Mouse (Mus musculus) heart, embryonic 14.5 days (tissue): ENCODE measurements around the gene Topbp1. TPM values are rescaled to one million over a fixed set of nuclear protein-coding genes. Genes with fewer than 3 reads are reported as not detected.

Experiments
- ATAC-seq: fragments of 200-750 bp; cut with Nextera tagmentation; 2 replicates; pipeline ENCODE4 v1.8.0; 2017; ENCODE audit warnings: low read depth, moderate TSS enrichment; ENCODE audit not compliant: insufficient number of reproducible peaks, insufficient read depth, low FRiP score
- H3K27ac ChIP-seq, 2 experiments: fragments of 200-500 bp in 1 of 2; fragments of 300-500 bp in 1 of 2; sonication (generic) in 1 of 2; replicated peaks in 1 of 2; 2 replicates each; pipeline ENCODE4 v1.5.1; 2012 to 2014; ENCODE audit warnings: low read depth in 2 of 2, low read length in 2 of 2, control low read depth in 1 of 2, mild to moderate bottlenecking in 1 of 2, mixed read lengths in 1 of 2; ENCODE audit not compliant: control insufficient read depth in 1 of 2, insufficient read depth in 1 of 2
- H3K27me3 ChIP-seq: fragments of 300-500 bp; sonication (generic); 2 replicates; pipeline ENCODE4 v1.6.1; 2014; ENCODE audit warnings: mild to moderate bottlenecking, low read length, control low read depth; ENCODE audit not compliant: control insufficient read depth, insufficient read depth
- H3K36me3 ChIP-seq: fragments of 300-500 bp; sonication (generic); 2 replicates; pipeline ENCODE4 v1.6.1; 2014; ENCODE audit warnings: mild to moderate bottlenecking, control low read depth, low read length, mixed read lengths; ENCODE audit not compliant: control insufficient read depth, insufficient read depth
- H3K4me1 ChIP-seq, 2 experiments: fragments of 200-500 bp in 1 of 2; fragments of 300-500 bp in 1 of 2; sonication (generic) in 1 of 2; 2 replicates each; pipeline ENCODE4 v1.6.1; 2012 to 2014; ENCODE audit warnings: low read length in 2 of 2, control low read depth in 1 of 2, mixed read lengths in 1 of 2; ENCODE audit not compliant: control insufficient read depth in 2 of 2, insufficient read depth in 2 of 2
- H3K4me2 ChIP-seq: fragments of 300-500 bp; sonication (generic); 2 replicates; pipeline ENCODE4 v1.6.1; 2014; ENCODE audit warnings: mild to moderate bottlenecking, low read length
- H3K4me3 ChIP-seq, 2 experiments: fragments of 200-500 bp in 1 of 2; fragments of 300-500 bp in 1 of 2; sonication (generic) in 1 of 2; 2 replicates each; pipeline ENCODE4 v1.5.1; 2012 to 2014; ENCODE audit warnings: low read length in 2 of 2, mild to moderate bottlenecking in 2 of 2, control low read depth in 1 of 2, low read depth in 1 of 2, moderate library complexity in 1 of 2; ENCODE audit not compliant: control insufficient read depth in 1 of 2, insufficient read depth in 1 of 2
- H3K9ac ChIP-seq: fragments of 300-500 bp; sonication (generic); 2 replicates; pipeline ENCODE4 v1.6.1; 2014; ENCODE audit warnings: mild to moderate bottlenecking, low read length
- H3K9me3 ChIP-seq: fragments of 300-500 bp; sonication (generic); 2 replicates; pipeline ENCODE4 v1.6.1; 2016; ENCODE audit warnings: low read length, control low read depth; ENCODE audit not compliant: control insufficient read depth
- WGBS: fragments of 180-500 bp; shearing (Covaris S2); extraction: QIAGEN DNeasy Blood & Tissue Kit; methylation state at CpG from one replicate; pipeline ENCODE4 v1.1.7; 2014; 5-methylcytosine and 5-hydroxymethylcytosine counted together
- polyA plus RNA-seq: library from polyadenylated mRNA; unstranded; fragments of >200 nt; fragmentation: Nextera tagmentation; extraction: Ambion mirVana; gene quantifications from 2 replicates; pipeline ENCODE4 v1.2.1, GENCODE M21; 2014

The Topbp1 gene
- polyA plus RNA-seq, 1 experiment from 2014 or later = 42.9 TPM

- H3K4me1 ChIP-seq = no peaks in the 10 kb centered on the region; a peak in 2 of 4 replicates
- ATAC-seq = no peak
- no peak overlapping the region for H3K4me2 ChIP-seq
- no peak overlapping the region for H3K4me3 ChIP-seq
- H3K36me3 ChIP-seq = peaks cover 74% of the 10 kb centered on the region
- WGBS = 82% methylated on average over 6 of the region's 6 CpGs
- no peak overlapping the region for H3K9ac ChIP-seq
- H3K9me3 ChIP-seq = no peaks in the 10 kb centered on the region
- no peaks in the 10 kb centered on the region for H3K27me3 ChIP-seq
- H3K27ac ChIP-seq = no peak overlapping the region
These were observed 4.8 kb downstream of the Topbp1 start for GRCm38 (mm10) chr9:103309832-103310231.

GRCm38 (mm10) chr9:103324678-103325077 is 19.7 kb downstream of the Topbp1 start:
- H3K36me3 ChIP-seq = peaks cover 95% of the 10 kb centered on the region
- no peaks in the 10 kb centered on the region for H3K9me3 ChIP-seq
- 85% methylated on average over 1 of the region's 2 CpGs for WGBS
- no peak overlapping the region for H3K9ac ChIP-seq
- no peak overlapping the region for H3K4me2 ChIP-seq
- no peak overlapping the region for H3K27ac ChIP-seq
- H3K27me3 ChIP-seq = no peaks in the 10 kb centered on the region
- H3K4me1 ChIP-seq = peaks cover 3 to 11% of the 10 kb centered on the region in 2 experiments; a peak in 3 of 4 replicates
- ATAC-seq = no peak
- no peak overlapping the region for H3K4me3 ChIP-seq

- WGBS = 37% methylated on average over 9 of the region's 9 CpGs
- H3K9ac ChIP-seq = no peak overlapping the region
- no peaks in the 10 kb centered on the region for H3K9me3 ChIP-seq
- ATAC-seq = peak; percentile 61
- no peak overlapping the region for H3K4me3 ChIP-seq
- peaks cover 95% of the 10 kb centered on the region for H3K36me3 ChIP-seq
- H3K27me3 ChIP-seq = no peaks in the 10 kb centered on the region
- no peak overlapping the region; the same call in 1 of the 2 replicates for H3K4me2 ChIP-seq
- H3K4me1 ChIP-seq = peaks cover 3 to 11% of the 10 kb centered on the region in 2 experiments; a peak in 3 of 4 replicates
- peak overlapping the region in 1 of 2 experiments; percentile 65; a peak in 3 of 4 replicates for H3K27ac ChIP-seq
These were observed 21.4 kb downstream of the Topbp1 start for GRCm38 (mm10) chr9:103326449-103326848.

GRCm38 (mm10) chr9:103332663-103333062 is 27.6 kb downstream of the Topbp1 start:
- WGBS = 73% methylated on average over 6 of the region's 6 CpGs
- Histone ChIP-seq H3K9ac (no peak overlapping the region), H3K4me1 (peaks cover 0 to 8% of the 10 kb centered on the region in 2 experiments; a peak in 2 of 4 replicates), H3K4me2 (no peak overlapping the region), H3K36me3 (peaks cover 99% of the 10 kb centered on the region), H3K27ac (peak overlapping the region; percentile 8 to 17; a peak in 2 of 4 replicates), H3K27me3 (no peaks in the 10 kb centered on the region), H3K4me3 (no peak overlapping the region), H3K9me3 (no peaks in the 10 kb centered on the region)
- no peak for ATAC-seq

- Histone ChIP-seq H3K4me3 (no peak overlapping the region), H3K4me2 (no peak overlapping the region)
These were observed 31.9 kb downstream of the Topbp1 start for GRCm38 (mm10) chr9:103336912-103337311.

GRCm38 (mm10) chr9:103347045-103347444 is 42.0 kb downstream of the Topbp1 start:
- Histone ChIP-seq H3K9me3 (no peaks in the 10 kb centered on the region), H3K27ac (no peak overlapping the region), H3K4me1 (no peaks in the 10 kb centered on the region; a peak in 1 of 4 replicates), H3K9ac (no peak overlapping the region), H3K27me3 (no peaks in the 10 kb centered on the region), H3K4me2 (no peak overlapping the region), H3K36me3 (peaks cover 90% of the 10 kb centered on the region), H3K4me3 (no peak overlapping the region)
- 88% methylated on average over 4 of the region's 4 CpGs for WGBS
- no peak for ATAC-seq

More at GRCm38 (mm10) chr9:103336912-103337311, 31.9 kb downstream of the Topbp1 start:
- Histone ChIP-seq H3K36me3 (peaks cover 97% of the 10 kb centered on the region), H3K9ac (no peak overlapping the region), H3K27ac (no peak overlapping the region), H3K27me3 (no peaks in the 10 kb centered on the region), H3K4me1 (peaks cover 0 to 8% of the 10 kb centered on the region in 2 experiments; a peak in 2 of 4 replicates), H3K9me3 (no peaks in the 10 kb centered on the region)
- no peak for ATAC-seq

GRCm38 (mm10) chr9:103347996-103348490 is 43.0 kb downstream of the Topbp1 start:
- no peak for ATAC-seq

GRCm38 (mm10) chr9:103348791-103349190 is 43.8 kb downstream of the Topbp1 start:
- Histone ChIP-seq H3K4me2 (no peak overlapping the region), H3K4me3 (no peak overlapping the region), H3K27me3 (no peaks in the 10 kb centered on the region), H3K27ac (no peak overlapping the region), H3K9me3 (no peaks in the 10 kb centered on the region), H3K4me1 (no peaks in the 10 kb centered on the region; a peak in 1 of 4 replicates), H3K9ac (no peak overlapping the region), H3K36me3 (peaks cover 82% of the 10 kb centered on the region)
- ATAC-seq = no peak

More at GRCm38 (mm10) chr9:103347996-103348490, 43.0 kb downstream of the Topbp1 start:
- Histone ChIP-seq H3K36me3 (peaks cover 90% of the 10 kb centered on the region), H3K9ac (no peak overlapping the region), H3K4me3 (no peak overlapping the region), H3K9me3 (no peaks in the 10 kb centered on the region), H3K27ac (no peak overlapping the region), H3K4me2 (no peak overlapping the region), H3K4me1 (no peaks in the 10 kb centered on the region; a peak in 1 of 4 replicates), H3K27me3 (no peaks in the 10 kb centered on the region)
- WGBS = 49% methylated on average over 1 of the region's 1 CpGs
